Mouse (Mus musculus) adrenal gland, adult (tissue): ENCODE measurements around the gene Dus1l.
"Not testable (repeated sequence)": the region's sequence is repeated elsewhere in the genome, so short reads cannot be mapped to it uniquely, and the experiment has no call there.

Experiments
- DNase-seq, 2 experiments: peaks; one replicate each; pipeline ENCODE4 v3.0.0; 2022 to 2023; ENCODE audit warnings: low spot score in 1 of 2; ENCODE audit not compliant: inconsistent age in 2 of 2

Gene Dus1l

GRCm38 (mm10) chr11:120779876-120780275 lies 16.3 kb downstream of the Dus1l start:
- peak in 1 of 2 experiments; percentile 18 for DNase-seq

GRCm38 (mm10) chr11:120777123-120777522 lies 19.1 kb downstream of the Dus1l start:
- DNase-seq, result peak in 1 of 2 experiments; percentile 17

GRCm38 (mm10) chr11:120775774-120776469 lies 20.3 kb downstream of the Dus1l start:
- peak; percentile 93 to 99 for DNase-seq

DNA sequence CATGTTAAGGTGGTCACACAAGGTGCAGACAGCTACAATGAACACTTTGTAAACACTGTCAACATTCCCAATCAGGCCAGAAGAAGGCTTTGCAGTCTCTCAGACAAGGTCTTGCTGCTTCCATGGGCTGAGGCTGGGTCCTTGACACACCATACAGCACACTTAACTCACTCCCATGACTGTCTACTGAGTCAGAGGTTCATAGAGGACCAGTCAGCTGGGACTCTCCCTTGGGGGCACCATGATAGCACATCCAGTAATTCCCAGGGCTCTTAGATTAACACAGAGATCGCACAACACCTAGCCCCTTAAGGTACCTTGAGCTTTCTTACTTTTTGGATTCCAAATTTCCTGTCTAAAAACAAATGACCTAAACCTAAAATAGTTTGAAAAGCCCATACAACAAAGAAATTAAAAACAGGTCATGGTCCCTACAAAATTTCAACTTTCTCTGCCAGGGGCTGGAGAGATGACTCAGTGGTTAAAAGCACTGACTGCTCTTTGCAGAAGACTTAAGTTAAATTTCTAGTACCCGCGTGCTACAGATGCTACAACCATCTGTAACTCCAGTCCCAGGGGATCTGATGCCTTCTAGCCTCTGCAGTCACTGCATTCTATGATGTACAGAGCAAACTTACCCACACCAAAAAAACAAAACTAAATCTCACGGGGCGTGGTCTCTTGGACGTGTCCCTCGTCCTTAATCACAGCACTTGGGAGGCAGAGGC lies 22.6 kb downstream of the Dus1l start:
- DNase-seq, result peak; percentile 52 to 82

DNA sequence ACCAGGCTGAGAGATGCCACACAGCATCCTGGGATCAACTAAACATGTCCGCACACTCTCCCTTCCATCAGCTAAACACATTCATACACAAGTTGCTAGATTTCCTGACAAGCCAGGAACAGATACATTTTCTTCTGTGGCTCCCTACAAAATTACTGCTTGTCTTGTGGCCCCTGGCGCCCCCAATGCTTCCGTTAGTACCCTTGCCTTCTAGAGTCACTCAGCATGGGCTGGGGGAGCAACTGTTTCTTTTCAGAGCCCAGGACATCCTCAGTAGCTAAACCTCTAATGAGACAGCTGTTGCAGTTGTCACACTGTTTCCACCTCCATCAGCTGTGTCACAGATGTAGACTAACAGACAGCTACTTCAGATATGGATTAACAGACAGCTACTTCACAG lies 23.5 kb downstream of the Dus1l start:
- no peak for DNase-seq

GRCm38 (mm10) chr11:120768206-120768605 lies 28.0 kb downstream of the Dus1l start:
- DNase-seq, result peak in 1 of 2 experiments; percentile 19

DNA sequence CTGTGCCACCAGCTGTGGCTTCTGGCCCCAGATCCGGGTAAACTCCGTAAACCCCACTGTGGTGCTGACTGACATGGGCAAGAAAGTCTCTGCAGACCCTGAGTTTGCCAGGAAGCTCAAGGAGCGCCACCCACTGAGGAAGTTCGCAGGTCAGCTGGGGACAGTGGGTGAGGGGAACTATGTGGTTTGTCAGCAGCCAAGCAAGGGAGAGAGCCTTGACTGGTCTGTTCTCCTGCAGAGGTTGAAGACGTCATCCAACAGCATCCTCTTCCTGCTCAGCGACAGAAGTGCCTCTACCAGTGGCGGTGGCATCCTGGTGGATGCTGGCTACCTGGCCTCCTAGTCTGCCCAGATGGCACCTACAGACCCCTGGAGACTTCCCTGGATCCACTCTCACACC lies 29.2 kb downstream of the Dus1l start:
- DNase-seq, result not testable (repeated sequence)

GRCm38 (mm10) chr11:120763121-120763999 lies 32.8 kb downstream of the Dus1l start:
- DNase-seq, result not testable (repeated sequence)

- not testable (repeated sequence) for DNase-seq
These were observed 33.5 kb downstream of the Dus1l start, which contains the start of gene Hmga1b for GRCm38 (mm10) chr11:120762672-120763041. TSS of gene Hmga1b (plus strand) at chr11:120762794.

GRCm38 (mm10) chr11:120761811-120762671 lies 34.2 kb downstream of the Dus1l start:
- peak in 1 of 2 experiments; percentile 65 for DNase-seq

DNA sequence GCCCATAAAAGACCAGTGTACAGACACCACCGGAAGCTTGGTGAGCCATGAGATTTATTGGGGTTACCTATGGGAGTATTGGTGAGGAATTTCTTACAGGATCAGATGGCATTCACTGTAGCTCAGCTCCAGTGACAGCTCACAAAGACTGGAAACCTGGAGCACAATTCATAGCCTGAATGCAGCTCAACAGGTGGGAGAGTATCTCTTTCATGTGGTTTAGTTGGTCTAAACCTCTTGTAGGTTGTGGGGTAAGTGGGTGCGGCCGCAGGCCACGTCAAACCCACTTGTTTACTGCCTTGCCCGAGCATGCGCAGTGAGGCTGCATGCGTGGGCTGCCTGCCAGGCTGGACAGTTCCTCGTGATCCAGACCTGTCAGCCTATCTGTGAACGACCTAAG lies 36.0 kb downstream of the Dus1l start:
- DNase-seq, result no peak

DNA sequence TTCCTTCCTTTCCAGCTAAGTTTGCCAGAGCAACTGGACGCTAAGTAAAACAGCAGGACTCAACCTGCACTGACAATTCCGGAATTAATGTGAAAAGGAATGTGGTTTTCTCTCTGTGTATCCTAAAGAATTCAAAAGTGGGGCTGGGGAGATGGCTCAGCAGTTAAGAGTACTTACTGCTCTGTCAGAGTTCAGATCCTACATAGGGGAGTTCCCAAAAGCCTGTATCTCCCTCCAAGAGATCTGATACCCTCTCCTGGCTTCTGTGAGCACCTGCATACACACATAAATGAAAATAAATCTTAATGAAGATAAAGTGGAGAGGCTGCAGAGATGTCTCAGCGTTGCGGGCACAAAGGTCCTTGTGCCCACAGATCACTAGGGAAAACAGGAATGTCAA lies 44.6 kb downstream of the Dus1l start:
- peak in 1 of 2 experiments; percentile 16 for DNase-seq

DNA sequence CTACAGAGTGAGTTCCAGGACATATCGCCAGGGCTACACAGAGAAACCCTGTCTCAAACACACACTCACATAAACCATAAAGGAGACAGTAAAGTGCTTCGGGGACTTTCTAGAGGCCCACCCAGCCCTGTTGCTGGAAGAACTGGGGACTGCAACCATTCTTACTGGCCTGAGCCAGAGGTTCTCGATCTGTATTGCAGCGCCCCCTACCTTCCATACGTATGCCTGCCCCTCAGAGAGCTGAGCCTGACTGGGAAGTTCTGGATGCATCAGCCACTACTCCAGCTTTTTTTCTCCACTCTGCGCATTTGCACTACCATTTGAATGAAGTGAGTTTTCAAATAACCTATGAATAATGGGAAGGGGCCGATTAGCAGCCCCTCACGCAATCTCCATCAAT lies 46.8 kb downstream of the Dus1l start:
- DNase-seq, result peak in 1 of 2 experiments; percentile 72

- peak in 1 of 2 experiments; percentile 24 for DNase-seq
These were observed 48.2 kb downstream of the Dus1l start for GRCm38 (mm10) chr11:120747974-120748373.

DNA sequence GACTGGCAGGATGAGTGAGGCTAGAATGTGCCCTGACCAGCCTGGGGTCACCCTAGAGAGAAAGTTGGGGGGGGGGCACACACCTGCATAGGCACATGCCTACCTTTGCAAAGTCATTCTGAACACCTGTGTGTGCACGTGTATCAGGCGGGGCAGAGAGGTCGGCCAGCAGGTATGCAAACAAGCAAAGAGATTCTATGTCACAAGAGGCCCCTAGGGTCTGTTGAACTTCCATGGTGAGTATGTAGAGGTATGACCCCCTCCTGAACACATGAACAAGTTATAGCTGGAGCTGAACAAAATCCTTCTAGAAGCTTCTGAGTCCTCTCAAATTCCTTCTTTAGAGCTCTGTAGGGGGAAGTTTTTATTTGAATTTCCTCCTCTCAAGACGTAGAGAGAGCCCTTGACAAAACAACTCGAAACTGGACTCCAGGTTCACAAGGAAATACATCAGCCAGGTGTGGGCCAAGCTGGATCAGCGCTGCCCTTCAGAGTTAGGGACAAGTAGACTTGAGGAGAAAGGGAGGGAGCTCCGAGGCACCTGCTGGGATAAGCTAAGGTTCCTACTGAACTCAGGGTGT lies 52.0 kb downstream of the Dus1l start:
- no peak for DNase-seq

DNA sequence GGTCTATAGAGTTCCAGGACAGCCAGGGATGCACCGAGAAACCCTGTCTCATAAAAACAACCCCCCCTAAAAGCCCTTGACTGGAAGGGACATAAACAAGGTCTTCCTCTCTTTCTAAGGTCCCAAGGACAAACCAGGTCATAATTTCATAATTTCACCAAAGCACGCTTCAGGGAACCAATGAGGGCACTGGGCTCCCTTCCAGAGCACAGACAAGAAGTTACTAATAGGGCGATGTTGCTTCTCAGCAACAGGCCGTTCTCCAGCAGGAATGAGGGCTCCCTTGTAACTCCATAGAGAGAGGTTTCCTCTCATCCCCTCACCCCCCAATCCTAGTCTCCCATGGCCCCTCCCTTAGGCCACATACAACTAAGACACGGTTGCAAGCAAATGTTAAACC lies 55.2 kb downstream of the Dus1l start:
- DNase-seq, result peak; percentile 71 to 87
